Mouse (Mus musculus): Measurements from ENCODE around the gene Polr1c. TPM values are rescaled to one million over a fixed set of nuclear protein-coding genes. Genes with fewer than 3 reads are reported as not detected.

Polr1c gene
- polyA plus RNA-seq, 1 experiment from 2014 or later: 91.0 TPM

GRCm38 (mm10) chr17:46227576-46227975, 20.3 kb downstream of the Polr1c start:
- no peak for ATAC-seq (ENCODE audit: low FRiP score, low TSS enrichment)
- Histone ChIP-seq H3K36me3 (ENCODE audit: control insufficient read depth, insufficient read depth, low read length) (peaks cover 92% of the 10 kb centered on the region), H3K27ac (replicated peaks; ENCODE audit: low read depth, low read length) (no peak overlapping the region), H3K4me2 (ENCODE audit: low read length) (no peak overlapping the region), H3K4me1 (ENCODE audit: control insufficient read depth, insufficient read depth, low read length) (no peaks in the 10 kb centered on the region), H3K9ac (replicated peaks; ENCODE audit: low read length) (no peak overlapping the region), H3K27me3 (ENCODE audit: control insufficient read depth, insufficient read depth, low read length) (no peaks in the 10 kb centered on the region), H3K9me3 (ENCODE audit: control insufficient read depth, low read length) (no peaks in the 10 kb centered on the region), H3K4me3 (replicated peaks; ENCODE audit: low read depth, low read length) (no peak overlapping the region)
- no peak for DNase-seq
- 95% methylated on average over 7 of the region's 7 CpGs for WGBS

DNA sequence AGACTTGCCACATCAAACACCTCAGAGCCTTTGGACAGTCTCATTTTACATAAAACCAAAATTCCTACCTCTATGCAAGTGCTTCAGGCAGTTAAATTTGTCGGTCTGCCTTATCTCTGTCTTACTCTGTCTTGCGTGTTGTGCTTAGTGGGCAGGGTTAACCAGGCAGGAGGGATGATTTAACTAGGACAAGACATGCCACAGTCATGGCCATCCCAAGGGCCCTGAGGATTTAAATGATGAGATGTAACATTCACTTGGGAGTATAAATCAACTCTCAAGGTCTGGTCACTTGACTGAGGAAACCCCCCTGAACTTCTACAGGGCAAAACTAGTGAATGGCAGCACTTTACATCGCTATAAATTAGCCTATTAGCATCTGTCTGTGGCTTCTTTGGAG, 26.3 kb downstream of the Polr1c start:
- no peak for DNase-seq
- H3K4me1 ChIP-seq (ENCODE audit: control insufficient read depth, insufficient read depth, low read length): no peaks in the 10 kb centered on the region
- no peak overlapping the region for H3K4me2 ChIP-seq (ENCODE audit: low read length)
- H3K4me3 ChIP-seq (replicated peaks; ENCODE audit: low read depth, low read length): no peak overlapping the region
- WGBS: 95% methylated on average over 3 of the region's 3 CpGs
- no peaks in the 10 kb centered on the region for H3K27me3 ChIP-seq (ENCODE audit: control insufficient read depth, insufficient read depth, low read length)
- no peak overlapping the region for H3K27ac ChIP-seq (replicated peaks; ENCODE audit: low read depth, low read length)
- H3K9me3 ChIP-seq (ENCODE audit: control insufficient read depth, low read length): no peaks in the 10 kb centered on the region
- ATAC-seq (ENCODE audit: low FRiP score, low TSS enrichment): no peak
- no peak overlapping the region for H3K9ac ChIP-seq (replicated peaks; ENCODE audit: low read length)
- peaks cover 99% of the 10 kb centered on the region for H3K36me3 ChIP-seq (ENCODE audit: control insufficient read depth, insufficient read depth, low read length)

GRCm38 (mm10) chr17:46210550-46210949, 37.3 kb downstream of the Polr1c start:
- 94% methylated on average over 3 of the region's 3 CpGs for WGBS
- Histone ChIP-seq H3K9ac (replicated peaks; ENCODE audit: low read length) (no peak overlapping the region), H3K4me3 (replicated peaks; ENCODE audit: low read depth, low read length) (no peak overlapping the region), H3K4me2 (ENCODE audit: low read length) (no peak overlapping the region), H3K4me1 (ENCODE audit: control insufficient read depth, insufficient read depth, low read length) (no peaks in the 10 kb centered on the region), H3K27ac (replicated peaks; ENCODE audit: low read depth, low read length) (no peak overlapping the region), H3K36me3 (ENCODE audit: control insufficient read depth, insufficient read depth, low read length) (peaks cover 89% of the 10 kb centered on the region), H3K27me3 (ENCODE audit: control insufficient read depth, insufficient read depth, low read length) (no peaks in the 10 kb centered on the region), H3K9me3 (ENCODE audit: control insufficient read depth, low read length) (no peaks in the 10 kb centered on the region)
- DNase-seq (no peak), ATAC-seq (ENCODE audit: low FRiP score, low TSS enrichment) (no peak)

- ATAC-seq (ENCODE audit: low FRiP score, low TSS enrichment): no peak
- Histone ChIP-seq H3K27ac (replicated peaks; ENCODE audit: low read depth, low read length) (no peak overlapping the region), H3K4me1 (ENCODE audit: control insufficient read depth, insufficient read depth, low read length) (peaks cover 12% of the 10 kb centered on the region), H3K27me3 (ENCODE audit: control insufficient read depth, insufficient read depth, low read length) (no peaks in the 10 kb centered on the region), H3K36me3 (ENCODE audit: control insufficient read depth, insufficient read depth, low read length) (peaks cover 60% of the 10 kb centered on the region), H3K9ac (replicated peaks; ENCODE audit: low read length) (no peak overlapping the region), H3K9me3 (ENCODE audit: control insufficient read depth, low read length) (no peaks in the 10 kb centered on the region), H3K4me2 (ENCODE audit: low read length) (no peak overlapping the region), H3K4me3 (replicated peaks; ENCODE audit: low read depth, low read length) (no peak overlapping the region)
- DNase-seq: no peak
Observed at GRCm38 (mm10) chr17:46206676-46207075, 41.2 kb downstream of the Polr1c start.

- peaks cover 20% of the 10 kb centered on the region for H3K4me1 ChIP-seq (ENCODE audit: control insufficient read depth, insufficient read depth, low read length)
- DNase-seq: no peak
- ATAC-seq (ENCODE audit: low FRiP score, low TSS enrichment): peak; percentile 32; the same call in 1 of the 2 replicates
- H3K9me3 ChIP-seq (ENCODE audit: control insufficient read depth, low read length): no peaks in the 10 kb centered on the region
- peaks cover 38% of the 10 kb centered on the region for H3K36me3 ChIP-seq (ENCODE audit: control insufficient read depth, insufficient read depth, low read length)
- peak overlapping the region; percentile 68 for H3K27ac ChIP-seq (replicated peaks; ENCODE audit: low read depth, low read length)
- H3K9ac ChIP-seq (replicated peaks; ENCODE audit: low read length): peak overlapping the region; percentile 78
- WGBS: 0% methylated on average over 20 of the region's 20 CpGs
- H3K4me2 ChIP-seq (ENCODE audit: low read length): peak overlapping the region; percentile 96
- H3K27me3 ChIP-seq (ENCODE audit: control insufficient read depth, insufficient read depth, low read length): no peaks in the 10 kb centered on the region
- peak overlapping the region; percentile 91 for H3K4me3 ChIP-seq (replicated peaks; ENCODE audit: low read depth, low read length)
Observed at GRCm38 (mm10) chr17:46203078-46203477, 44.8 kb downstream of the Polr1c start.

DNA sequence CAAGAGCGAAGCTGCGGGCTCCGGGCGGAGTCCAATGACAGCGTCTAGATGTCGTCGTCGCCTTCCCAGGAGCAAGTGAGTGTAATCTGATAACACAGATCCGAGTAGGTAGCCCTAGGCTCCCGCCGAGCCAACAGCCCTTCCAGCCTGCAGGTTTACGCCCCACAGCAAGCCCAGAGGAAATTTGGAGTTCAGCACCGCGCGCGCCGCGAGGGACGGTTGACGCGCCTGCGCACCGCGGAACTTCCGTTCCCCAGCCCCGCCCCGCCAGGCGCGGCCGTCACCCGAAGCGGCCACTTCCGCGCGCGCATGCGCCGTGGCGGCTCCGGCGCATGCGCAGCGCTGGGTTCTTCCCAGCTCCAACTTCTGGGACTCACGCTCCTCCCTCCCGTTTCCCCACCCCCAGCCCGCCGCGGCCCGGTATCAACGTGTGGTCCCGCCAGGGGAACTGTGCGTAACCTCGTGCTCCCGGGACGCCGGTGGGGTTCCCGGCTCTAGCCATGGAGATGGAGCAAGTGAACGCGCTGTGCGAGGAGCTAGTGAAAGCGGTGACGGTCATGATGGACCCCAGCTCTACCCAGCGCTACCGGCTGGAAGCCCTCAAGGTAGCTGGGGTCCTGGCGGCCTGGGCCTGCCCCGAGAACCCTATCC, 45.3 kb downstream of the Polr1c start, which contains the start of the genes Polh and Xpo5:
Polh (minus strand) TSS at position 225 of the 651 bp plus-strand sequence.
Xpo5 (plus strand) TSS at position 362 of the 651 bp plus-strand sequence.
- H3K4me2 ChIP-seq (ENCODE audit: low read length): peak within 1 kb of the TSS; percentile 96
- H3K27ac ChIP-seq (replicated peaks; ENCODE audit: low read depth, low read length): peak within 1 kb of the TSS; percentile 80
- peaks cover 20% of the 10 kb centered on the region for H3K4me1 ChIP-seq (ENCODE audit: control insufficient read depth, insufficient read depth, low read length)
- peak within 1 kb of the TSS; percentile 78 for H3K9ac ChIP-seq (replicated peaks; ENCODE audit: low read length)
- peak; percentile 98 for DNase-seq
- H3K9me3 ChIP-seq (ENCODE audit: control insufficient read depth, low read length): no peaks in the 10 kb centered on the region
- ATAC-seq (ENCODE audit: low FRiP score, low TSS enrichment): peak; percentile 93
- peaks cover 38% of the 10 kb centered on the region for H3K36me3 ChIP-seq (ENCODE audit: control insufficient read depth, insufficient read depth, low read length)
- H3K4me3 ChIP-seq (replicated peaks; ENCODE audit: low read depth, low read length): peak within 1 kb of the TSS; percentile 91
- H3K27me3 ChIP-seq (ENCODE audit: control insufficient read depth, insufficient read depth, low read length): no peaks in the 10 kb centered on the region
- WGBS: under 1% methylated on average over 66 of the region's 66 CpGs

DNA sequence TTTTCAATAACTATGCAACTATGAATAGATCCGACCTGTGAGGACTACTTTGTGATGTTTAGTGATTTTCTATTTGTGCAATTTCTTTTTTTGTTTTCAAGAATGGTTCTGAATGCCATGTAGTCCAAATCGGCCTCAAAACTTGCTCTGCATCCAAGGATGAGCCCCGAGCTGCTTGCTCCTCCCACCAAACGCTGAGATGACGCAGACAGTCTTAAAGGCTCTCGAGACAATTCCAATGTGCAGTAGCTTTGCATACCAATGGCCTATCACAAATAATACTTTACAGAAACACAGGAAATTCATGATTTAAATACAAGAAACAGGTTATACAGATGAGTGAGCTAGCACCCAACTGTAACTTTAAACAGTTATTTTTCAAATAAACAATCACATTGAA, 46.7 kb downstream of the Polr1c start:
- H3K9ac ChIP-seq (replicated peaks; ENCODE audit: low read length): no peak overlapping the region; the same call in 1 of the 2 replicates
- H3K36me3 ChIP-seq (ENCODE audit: control insufficient read depth, insufficient read depth, low read length): peaks cover 37% of the 10 kb centered on the region
- peak overlapping the region; percentile 96 for H3K4me2 ChIP-seq (ENCODE audit: low read length)
- H3K27ac ChIP-seq (replicated peaks; ENCODE audit: low read depth, low read length): no peak overlapping the region
- 64% methylated on average over 6 of the region's 6 CpGs for WGBS
- no peak for ATAC-seq (ENCODE audit: low FRiP score, low TSS enrichment)
- H3K4me1 ChIP-seq (ENCODE audit: control insufficient read depth, insufficient read depth, low read length): peaks cover 20% of the 10 kb centered on the region
- no peak overlapping the region for H3K4me3 ChIP-seq (replicated peaks; ENCODE audit: low read depth, low read length)
- DNase-seq: no peak
- H3K9me3 ChIP-seq (ENCODE audit: control insufficient read depth, low read length): no peaks in the 10 kb centered on the region
- H3K27me3 ChIP-seq (ENCODE audit: control insufficient read depth, insufficient read depth, low read length): no peaks in the 10 kb centered on the region

MicroRNAs within 50 kb of the gene (microRNA counts, 519-probe panel; counts per million panel counts)
- not detected for microRNA mmu-miR-693-3p
- not detected for microRNA mmu-miR-693-5p

Small RNA genes within 50 kb of the gene (microRNA-seq; reads per million reads assigned to microRNA genes)
- 0.44 reads per million for gene Mir693

Other genes starting within 250 kb of the Polr1c start
- gene Vegfa, start 215.7 kb downstream of the Polr1c start, polyA plus RNA-seq (2014; fragmentation: Nextera tagmentation; extraction: Ambion mirVana): 4.3 and 5.5 TPM in 2 replicates
- gene Mrps18a, start 137.1 kb downstream of the Polr1c start, polyA plus RNA-seq (2014; fragmentation: Nextera tagmentation; extraction: Ambion mirVana): 141 and 148 TPM in 2 replicates
- gene Rsph9, start 103.8 kb downstream of the Polr1c start, polyA plus RNA-seq (2014; fragmentation: Nextera tagmentation; extraction: Ambion mirVana): 38.8 and 58.1 TPM in 2 replicates
- 22.4 and 22.8 TPM in 2 replicates for gene Mad2l1bp, start 94.5 kb downstream of the Polr1c start, polyA plus RNA-seq (2014; fragmentation: Nextera tagmentation; extraction: Ambion mirVana)
- gene Gtpbp2, start 87.0 kb downstream of the Polr1c start, polyA plus RNA-seq (2014; fragmentation: Nextera tagmentation; extraction: Ambion mirVana): 27.2 and 35.4 TPM in 2 replicates
- 5.9 and 6.3 TPM in 2 replicates for gene Polh, start 45.4 kb downstream of the Polr1c start, polyA plus RNA-seq (2014; fragmentation: Nextera tagmentation; extraction: Ambion mirVana)
- gene Xpo5, start 45.3 kb downstream of the Polr1c start, polyA plus RNA-seq (2014; fragmentation: Nextera tagmentation; extraction: Ambion mirVana): 42.3 and 54.3 TPM in 2 replicates
- gene Yipf3, start within 50 bp of the Polr1c start, polyA plus RNA-seq (2014; fragmentation: Nextera tagmentation; extraction: Ambion mirVana): 86.7 and 90.0 TPM in 2 replicates
- gene Lrrc73, start 5.5 kb upstream of the Polr1c start, polyA plus RNA-seq (2014; fragmentation: Nextera tagmentation; extraction: Ambion mirVana): 12.0 and 17.4 TPM in 2 replicates
- 23.5 and 24.1 TPM in 2 replicates for gene Tjap1, start 35.0 kb upstream of the Polr1c start, polyA plus RNA-seq (2014; fragmentation: Nextera tagmentation; extraction: Ambion mirVana)
- 13.7 and 22.2 TPM in 2 replicates for gene Dlk2, start 49.4 kb upstream of the Polr1c start, polyA plus RNA-seq (2014; fragmentation: Nextera tagmentation; extraction: Ambion mirVana)
- 8.5 and 9.6 TPM in 2 replicates for gene Abcc10, start 80.3 kb upstream of the Polr1c start, polyA plus RNA-seq (2014; fragmentation: Nextera tagmentation; extraction: Ambion mirVana)
- 26.2 and 28.0 TPM in 2 replicates for gene Zfp318, start 135.7 kb upstream of the Polr1c start, polyA plus RNA-seq (2014; fragmentation: Nextera tagmentation; extraction: Ambion mirVana)
- 1.00 and 4.2 TPM in 2 replicates for gene Crip3, start 180.9 kb upstream of the Polr1c start, polyA plus RNA-seq (2014; fragmentation: Nextera tagmentation; extraction: Ambion mirVana)
- not detected in 2 replicates for gene Slc22a7, start 190.4 kb upstream of the Polr1c start, polyA plus RNA-seq (2014; fragmentation: Nextera tagmentation; extraction: Ambion mirVana)
- gene Ttbk1, start 239.6 kb upstream of the Polr1c start, polyA plus RNA-seq (2014; fragmentation: Nextera tagmentation; extraction: Ambion mirVana): 6.1 and 6.2 TPM in 2 replicates
- 17.2 and 20.4 TPM in 2 replicates for gene Dnph1, start 248.7 kb upstream of the Polr1c start, polyA plus RNA-seq (2014; fragmentation: Nextera tagmentation; extraction: Ambion mirVana)

Data from midbrain, embryonic 14.5 days (tissue).